Mouse (Mus musculus) heart, embryonic 14.5 days (tissue): ENCODE data around the gene Snai1. TPM values are rescaled to one million over a fixed set of nuclear protein-coding genes. Genes with fewer than 3 reads are reported as not detected.

ENCODE experiments used
- ATAC-seq: fragments of 200-750 bp; cut with Nextera tagmentation; 2 replicates; pipeline ENCODE4 v1.8.0; 2017; ENCODE audit warnings: low read depth, moderate TSS enrichment; ENCODE audit not compliant: insufficient number of reproducible peaks, insufficient read depth, low FRiP score
- H3K27ac ChIP-seq, 2 experiments: fragments of 200-500 bp in 1 of 2; fragments of 300-500 bp in 1 of 2; sonication (generic) in 1 of 2; replicated peaks in 1 of 2; 2 replicates each; pipeline ENCODE4 v1.5.1; 2012 to 2014; ENCODE audit warnings: low read depth in 2 of 2, low read length in 2 of 2, control low read depth in 1 of 2, mild to moderate bottlenecking in 1 of 2, mixed read lengths in 1 of 2; ENCODE audit not compliant: control insufficient read depth in 1 of 2, insufficient read depth in 1 of 2
- H3K27me3 ChIP-seq: fragments of 300-500 bp; sonication (generic); 2 replicates; pipeline ENCODE4 v1.6.1; 2014; ENCODE audit warnings: mild to moderate bottlenecking, low read length, control low read depth; ENCODE audit not compliant: control insufficient read depth, insufficient read depth
- H3K36me3 ChIP-seq: fragments of 300-500 bp; sonication (generic); 2 replicates; pipeline ENCODE4 v1.6.1; 2014; ENCODE audit warnings: mild to moderate bottlenecking, control low read depth, low read length, mixed read lengths; ENCODE audit not compliant: control insufficient read depth, insufficient read depth
- H3K4me1 ChIP-seq, 2 experiments: fragments of 200-500 bp in 1 of 2; fragments of 300-500 bp in 1 of 2; sonication (generic) in 1 of 2; 2 replicates each; pipeline ENCODE4 v1.6.1; 2012 to 2014; ENCODE audit warnings: low read length in 2 of 2, control low read depth in 1 of 2, mixed read lengths in 1 of 2; ENCODE audit not compliant: control insufficient read depth in 2 of 2, insufficient read depth in 2 of 2
- H3K4me2 ChIP-seq: fragments of 300-500 bp; sonication (generic); 2 replicates; pipeline ENCODE4 v1.6.1; 2014; ENCODE audit warnings: mild to moderate bottlenecking, low read length
- H3K4me3 ChIP-seq, 2 experiments: fragments of 200-500 bp in 1 of 2; fragments of 300-500 bp in 1 of 2; sonication (generic) in 1 of 2; 2 replicates each; pipeline ENCODE4 v1.5.1; 2012 to 2014; ENCODE audit warnings: low read length in 2 of 2, mild to moderate bottlenecking in 2 of 2, control low read depth in 1 of 2, low read depth in 1 of 2, moderate library complexity in 1 of 2; ENCODE audit not compliant: control insufficient read depth in 1 of 2, insufficient read depth in 1 of 2
- H3K9ac ChIP-seq: fragments of 300-500 bp; sonication (generic); 2 replicates; pipeline ENCODE4 v1.6.1; 2014; ENCODE audit warnings: mild to moderate bottlenecking, low read length
- H3K9me3 ChIP-seq: fragments of 300-500 bp; sonication (generic); 2 replicates; pipeline ENCODE4 v1.6.1; 2016; ENCODE audit warnings: low read length, control low read depth; ENCODE audit not compliant: control insufficient read depth
- WGBS: fragments of 180-500 bp; shearing (Covaris S2); extraction: QIAGEN DNeasy Blood & Tissue Kit; methylation state at CpG from one replicate; pipeline ENCODE4 v1.1.7; 2014; 5-methylcytosine and 5-hydroxymethylcytosine counted together
- polyA plus RNA-seq: library from polyadenylated mRNA; unstranded; fragments of >200 nt; fragmentation: Nextera tagmentation; extraction: Ambion mirVana; gene quantifications from 2 replicates; pipeline ENCODE4 v1.2.1, GENCODE M21; 2014

Gene Snai1
- polyA plus RNA-seq, 1 experiment from 2014 or later = 11.8 TPM

- Histone ChIP-seq H3K27ac (peak overlapping the region; percentile 84 to 89), H3K36me3 (peaks cover 90% of the 10 kb centered on the region), H3K4me3 (no peak overlapping the region), H3K27me3 (no peaks in the 10 kb centered on the region), H3K4me2 (peak overlapping the region; percentile 45), H3K9ac (peak overlapping the region; percentile 54; the same call in 1 of the 2 replicates), H3K9me3 (no peaks in the 10 kb centered on the region), H3K4me1 (peaks cover 9 to 29% of the 10 kb centered on the region in 2 experiments)
- WGBS = 20% methylated on average over 3 of the region's 3 CpGs
- peak; percentile 41 for ATAC-seq
Measured at GRCm38 (mm10) chr2:167510485-167510884, 27.5 kb upstream of the Snai1 start.

- Histone ChIP-seq H3K4me3 (no peak overlapping the region), H3K36me3 (peaks cover 97% of the 10 kb centered on the region), H3K9me3 (no peaks in the 10 kb centered on the region), H3K27ac (no peak overlapping the region), H3K9ac (no peak overlapping the region), H3K4me2 (no peak overlapping the region), H3K27me3 (no peaks in the 10 kb centered on the region), H3K4me1 (peaks cover 9 to 19% of the 10 kb centered on the region in 2 experiments)
- no peak for ATAC-seq
- WGBS = 95% methylated on average over 9 of the region's 9 CpGs
Measured at GRCm38 (mm10) chr2:167512365-167512764, 25.6 kb upstream of the Snai1 start.

- no peaks in the 10 kb centered on the region for H3K27me3 ChIP-seq
- WGBS = 91% methylated on average over 5 of the region's 5 CpGs
- H3K4me3 ChIP-seq = no peak overlapping the region
- H3K36me3 ChIP-seq = peaks cover 97% of the 10 kb centered on the region
- H3K27ac ChIP-seq = no peak overlapping the region
- H3K4me1 ChIP-seq = peaks cover 9 to 19% of the 10 kb centered on the region in 2 experiments
- H3K9ac ChIP-seq = no peak overlapping the region
- H3K4me2 ChIP-seq = no peak overlapping the region
- ATAC-seq = no peak
- no peaks in the 10 kb centered on the region for H3K9me3 ChIP-seq
Measured at GRCm38 (mm10) chr2:167512970-167513369, 25.0 kb upstream of the Snai1 start.

- Histone ChIP-seq H3K36me3 (peaks cover 94% of the 10 kb centered on the region), H3K4me1 (peaks cover 9 to 19% of the 10 kb centered on the region in 2 experiments), H3K9ac (no peak overlapping the region), H3K27me3 (no peaks in the 10 kb centered on the region), H3K27ac (no peak overlapping the region), H3K4me2 (no peak overlapping the region), H3K9me3 (no peaks in the 10 kb centered on the region), H3K4me3 (no peak overlapping the region)
- no peak for ATAC-seq
- 95% methylated on average over 4 of the region's 4 CpGs for WGBS
Measured at GRCm38 (mm10) chr2:167514641-167515040, 23.4 kb upstream of the Snai1 start.

GRCm38 (mm10) chr2:167515688-167516087 lies 22.3 kb upstream of the Snai1 start:
- WGBS = 90% methylated on average over 5 of the region's 5 CpGs

GRCm38 (mm10) chr2:167519606-167520252 lies 18.3 kb upstream of the Snai1 start:
- H3K9me3 ChIP-seq = no peaks in the 10 kb centered on the region
- no peaks in the 10 kb centered on the region for H3K27me3 ChIP-seq
- no peak overlapping the region for H3K27ac ChIP-seq
- peaks cover 48% of the 10 kb centered on the region for H3K36me3 ChIP-seq
- ATAC-seq = no peak
- H3K9ac ChIP-seq = no peak overlapping the region
- H3K4me2 ChIP-seq = no peak overlapping the region
- WGBS = 61% methylated on average over 5 of the region's 5 CpGs
- H3K4me3 ChIP-seq = no peak overlapping the region
- H3K4me1 ChIP-seq = peaks cover 0 to 1% of the 10 kb centered on the region in 2 experiments; a peak in 1 of 4 replicates

More at GRCm38 (mm10) chr2:167515688-167516087, 22.3 kb upstream of the Snai1 start:
- H3K27me3 ChIP-seq = no peaks in the 10 kb centered on the region
- no peak for ATAC-seq
- H3K4me3 ChIP-seq = no peak overlapping the region
- H3K36me3 ChIP-seq = peaks cover 88% of the 10 kb centered on the region
- no peak overlapping the region for H3K4me2 ChIP-seq
- H3K9ac ChIP-seq = no peak overlapping the region
- no peaks in the 10 kb centered on the region for H3K9me3 ChIP-seq
- H3K27ac ChIP-seq = no peak overlapping the region
- H3K4me1 ChIP-seq = peaks cover 6 to 10% of the 10 kb centered on the region in 2 experiments; a peak in 3 of 4 replicates

GRCm38 (mm10) chr2:167528278-167528677 lies 9.7 kb upstream of the Snai1 start:
- no peak overlapping the region for H3K27ac ChIP-seq
- WGBS = 12% methylated on average over 5 of the region's 5 CpGs
- ATAC-seq = no peak

More at GRCm38 (mm10) chr2:167528278-167528677, 9.7 kb upstream of the Snai1 start:
- no peak overlapping the region for H3K4me3 ChIP-seq
- no peak overlapping the region for H3K4me2 ChIP-seq
- H3K27me3 ChIP-seq = no peaks in the 10 kb centered on the region
- H3K9ac ChIP-seq = no peak overlapping the region
- no peaks in the 10 kb centered on the region; a peak in 1 of 4 replicates for H3K4me1 ChIP-seq
- H3K9me3 ChIP-seq = no peaks in the 10 kb centered on the region
- no peaks in the 10 kb centered on the region for H3K36me3 ChIP-seq
